ENCODE assay signal across 8 mouse cellular contexts in genomic region chr7:118594611-118595010, GRCm38 (mm10). TPM values are rescaled to one million over a fixed set of nuclear protein-coding genes. Genes with fewer than 3 reads are reported as not detected.
DNase-seq lines count a peak whose midpoint lies in the region; ATAC-seq lines count a peak whose summit lies in the region.

No protein-coding gene starts in this region.

- peak overlapping the region; percentile 30 for H3K4me2 ChIP-seq in neural tube, embryonic 11.5 days (ENCODE audit: low read depth)
- H3K4me2 ChIP-seq in forebrain, embryonic 16.5 days (ENCODE audit: low read length): peak overlapping the region; percentile 22
- peak overlapping the region; percentile 47 for H3K4me2 ChIP-seq in limb, embryonic 15.5 days
- H3K4me2 ChIP-seq in stomach, embryonic 15.5 days: peak overlapping the region; percentile 47

- 28% methylated on average over 10 of the region's 10 CpGs for WGBS in neural tube, embryonic 11.5 days
- 19% methylated on average over 10 of the region's 10 CpGs for WGBS in forebrain, embryonic 16.5 days
- whole genome bisulfite sequencing in limb, embryonic 15.5 days: 26% methylated on average over 10 of the region's 10 CpGs
- 27% methylated on average over 10 of the region's 10 CpGs for WGBS in stomach, embryonic 15.5 days

- peaks cover 31% of the 10 kb centered on the region for H3K4me1 ChIP-seq in neural tube, embryonic 11.5 days (ENCODE audit: control insufficient read depth, insufficient read depth, low read length)
- peaks cover 46% of the 10 kb centered on the region for H3K4me1 ChIP-seq in forebrain, embryonic 16.5 days (replicated peaks; ENCODE audit: control insufficient read depth, insufficient read depth, low read length)
- H3K4me1 ChIP-seq in limb, embryonic 15.5 days: peaks cover 43% of the 10 kb centered on the region
- peaks cover 17% of the 10 kb centered on the region for H3K4me1 ChIP-seq in stomach, embryonic 15.5 days

- no peak overlapping the region for H3K4me3 ChIP-seq in neural tube, embryonic 11.5 days (ENCODE audit: low read depth, low read length)
- no peak overlapping the region for H3K4me3 ChIP-seq in forebrain, embryonic 16.5 days (replicated peaks; ENCODE audit: low read length)
- peak overlapping the region; percentile 25 for H3K4me3 ChIP-seq in limb, embryonic 15.5 days
- no peak overlapping the region for H3K4me3 ChIP-seq in stomach, embryonic 15.5 days (replicated peaks)

- peak overlapping the region; percentile 43; the same call in 1 of the 2 replicates for H3K9ac ChIP-seq in neural tube, embryonic 11.5 days (ENCODE audit: low read length)
- H3K9ac ChIP-seq in forebrain, embryonic 16.5 days (replicated peaks; ENCODE audit: low read depth, low read length): no peak overlapping the region
- no peak overlapping the region for H3K9ac ChIP-seq in limb, embryonic 15.5 days
- H3K9ac ChIP-seq in stomach, embryonic 15.5 days: no peak overlapping the region

- peak overlapping the region; percentile 86 for H3K27ac ChIP-seq in neural tube, embryonic 11.5 days (ENCODE audit: low read depth, low read length)
- peak overlapping the region; percentile 96 for H3K27ac ChIP-seq in forebrain, embryonic 16.5 days (ENCODE audit: low read length)
- no peak overlapping the region for H3K27ac ChIP-seq in limb, embryonic 15.5 days
- H3K27ac ChIP-seq in stomach, embryonic 15.5 days: no peak overlapping the region

- no peak; the same call in 1 of the 2 replicates for ATAC-seq in neural tube, embryonic 11.5 days (ENCODE audit: insufficient read depth, low FRiP score, low TSS enrichment)
- ATAC-seq in forebrain, embryonic 16.5 days: no peak
- ATAC-seq in limb, embryonic 15.5 days (ENCODE audit: insufficient number of reproducible peaks, low FRiP score, low TSS enrichment, low read depth): no peak; the same call in 1 of the 2 replicates
- ATAC-seq in stomach, embryonic 15.5 days (ENCODE audit: insufficient read depth, low FRiP score, low read depth): no peak

- no peaks in the 10 kb centered on the region for H3K36me3 ChIP-seq in neural tube, embryonic 11.5 days (ENCODE audit: control insufficient read depth, insufficient read depth, low read length)
- no peaks in the 10 kb centered on the region for H3K36me3 ChIP-seq in forebrain, embryonic 16.5 days (ENCODE audit: control insufficient read depth, insufficient read depth)
- no peaks in the 10 kb centered on the region for H3K36me3 ChIP-seq in limb, embryonic 15.5 days
- no peaks in the 10 kb centered on the region for H3K36me3 ChIP-seq in stomach, embryonic 15.5 days

- no peaks in the 10 kb centered on the region for H3K9me3 ChIP-seq in neural tube, embryonic 11.5 days (ENCODE audit: control insufficient read depth, low read length)
- H3K9me3 ChIP-seq in forebrain, embryonic 16.5 days (ENCODE audit: control insufficient read depth, low read length): no peaks in the 10 kb centered on the region
- H3K9me3 ChIP-seq in limb, embryonic 15.5 days: no peaks in the 10 kb centered on the region
- H3K9me3 ChIP-seq in stomach, embryonic 15.5 days: no peaks in the 10 kb centered on the region

- peaks cover 13% of the 10 kb centered on the region for H3K27me3 ChIP-seq in neural tube, embryonic 11.5 days (ENCODE audit: control insufficient read depth, insufficient read depth, low read length)
- H3K27me3 ChIP-seq in forebrain, embryonic 16.5 days (replicated peaks; ENCODE audit: control insufficient read depth, insufficient read depth, low read length): no peaks in the 10 kb centered on the region
- H3K27me3 ChIP-seq in limb, embryonic 15.5 days: peaks cover 19% of the 10 kb centered on the region
- peaks cover 15% of the 10 kb centered on the region; the same call in 1 of the 2 replicates for H3K27me3 ChIP-seq in stomach, embryonic 15.5 days (replicated peaks)

- no peak for DNase-seq in neural tube, embryonic 11.5 days (ENCODE audit: low spot score)
- no peak for DNase-seq in neural tube, embryonic 10.5 days (ENCODE audit: extremely low spot score, low spot score)
- DNase-seq in thymus, postnatal 0 days (ENCODE audit: low spot score): no peak
- no peak for DNase-seq in gastrocnemius, postnatal 10 days
- no peak for DNase-seq in gastrocnemius, adult 18-20 months (ENCODE audit: low spot score)

RNA-seq across cellular contexts. Expression of gene Tmc5, which starts 2.5 kb away (rescaled TPM):
- polyA plus RNA-seq in neural tube, embryonic 11.5 days (2014; fragmentation: Nextera tagmentation; extraction: Ambion mirVana): 0.17 and 0.19 TPM in 2 replicates
- 0.16 and 0.24 TPM in 2 replicates for polyA plus RNA-seq in forebrain, embryonic 16.5 days (2015; fragmentation: Nextera tagmentation; extraction: Ambion mirVana)
- polyA plus RNA-seq in limb, embryonic 15.5 days (2015; fragmentation: Nextera tagmentation; extraction: Ambion mirVana): 0.24 and 0.56 TPM in 2 replicates
- polyA plus RNA-seq in stomach, embryonic 15.5 days (2015; fragmentation: Nextera tagmentation; extraction: Ambion mirVana): 2.1 and 2.7 TPM in 2 replicates
- 2.0 and 2.2 TPM in 2 replicates for polyA plus RNA-seq in thymus, postnatal 0 days (2015; fragmentation: Nextera tagmentation; extraction: Ambion mirVana)
- under 1 TPM; 0.33 to 0.61 TPM for total RNA-seq in gastrocnemius, postnatal 10 days (2021)
- not detected for total RNA-seq in gastrocnemius, adult 18-20 months (2021)

RNA-seq across cellular contexts. Expression of gene Tmc7, which starts 10.1 kb away (rescaled TPM):
- 9.5 and 10.5 TPM in 2 replicates for polyA plus RNA-seq in neural tube, embryonic 11.5 days (2014; fragmentation: Nextera tagmentation; extraction: Ambion mirVana)
- polyA plus RNA-seq in forebrain, embryonic 16.5 days (2015; fragmentation: Nextera tagmentation; extraction: Ambion mirVana): 8.5 and 9.7 TPM in 2 replicates
- polyA plus RNA-seq in limb, embryonic 15.5 days (2015; fragmentation: Nextera tagmentation; extraction: Ambion mirVana): 3.4 and 3.8 TPM in 2 replicates
- polyA plus RNA-seq in stomach, embryonic 15.5 days (2015; fragmentation: Nextera tagmentation; extraction: Ambion mirVana): 8.4 and 9.2 TPM in 2 replicates
- polyA plus RNA-seq in thymus, postnatal 0 days (2015; fragmentation: Nextera tagmentation; extraction: Ambion mirVana): 0.75 and 0.78 TPM in 2 replicates
- 1 to 10 TPM; 7.2 to 7.5 TPM for total RNA-seq in gastrocnemius, postnatal 10 days (2021)
- total RNA-seq in gastrocnemius, adult 18-20 months (2021): 10 to 100 TPM in 1 of 2 experiments, 1 to 10 TPM in 1; 9.6 to 13.1 TPM

Comparison
In these comparisons a context has a peak if more than half of its experiments do, and no peak if none do; other contexts are left out.
1. H3K27ac ChIP-seq: peak in neural tube, embryonic 11.5 days (single experiment) and forebrain, embryonic 16.5 days (single experiment); none in limb, embryonic 15.5 days (single experiment) and stomach, embryonic 15.5 days (single experiment).
2. Peak in every context shown above with its lines, with median percentiles within 50 percentile points of each other: H3K4me2 ChIP-seq.